Mouse (Mus musculus): ENCODE results near the gene Mpc2.

The Mpc2 gene

DNA sequence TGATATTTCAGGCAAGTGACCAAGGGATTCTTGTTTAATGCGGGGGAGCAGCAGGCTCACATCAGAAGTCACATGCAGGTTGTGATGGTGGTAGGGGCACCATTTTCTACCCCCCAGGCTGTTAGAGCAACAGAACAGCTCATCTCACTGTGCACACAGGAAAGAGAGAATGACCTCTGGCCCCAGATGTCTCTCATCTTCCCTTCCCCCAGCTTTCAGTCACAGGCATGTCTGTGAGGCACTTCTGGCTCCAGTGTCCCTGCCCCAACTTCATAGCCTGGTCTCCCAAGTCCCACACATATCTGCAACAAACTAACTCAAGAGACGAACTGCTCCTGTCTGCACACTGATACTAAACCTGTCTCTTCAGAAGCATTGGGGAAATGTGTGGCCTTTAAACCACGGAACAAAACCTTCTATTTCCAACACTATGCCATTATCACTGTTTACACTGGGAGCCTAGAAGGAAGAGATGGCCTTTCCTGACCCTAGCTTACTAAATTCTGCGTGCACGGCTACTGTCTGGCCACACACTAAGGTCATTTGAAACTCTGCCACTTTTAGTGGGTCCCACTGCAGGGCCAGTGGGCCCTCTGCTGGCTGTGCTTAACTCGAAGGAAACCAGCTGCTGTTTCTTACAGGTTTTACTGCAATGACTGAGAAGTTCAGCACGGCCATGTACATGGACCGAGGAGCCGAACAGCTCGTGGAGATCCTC, 43.0 kb downstream of the Mpc2 start:
- no peak for DNase-seq (ENCODE audit: extremely low read depth, insufficient read length, low spot score)

DNA sequence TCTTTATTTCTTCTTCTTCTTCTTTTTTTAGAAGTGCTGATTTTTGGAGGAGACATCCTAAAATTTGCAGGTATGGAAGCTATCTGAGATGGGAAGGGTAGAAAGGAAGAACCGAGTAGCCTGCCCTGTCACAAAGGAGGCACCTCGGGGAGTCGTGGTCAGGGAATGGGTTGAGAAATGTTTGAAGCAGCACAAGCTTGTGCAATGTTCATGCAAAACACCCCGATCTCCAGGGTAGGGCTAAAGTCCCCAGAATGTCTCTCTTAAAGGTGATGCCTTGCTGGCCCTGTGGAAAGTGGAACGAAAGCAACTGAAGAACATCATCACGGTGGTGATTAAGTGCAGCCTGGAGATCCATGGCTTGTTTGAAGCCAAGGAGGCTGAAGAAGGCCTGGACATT, 45.9 kb downstream of the Mpc2 start:
- DNase-seq (ENCODE audit: extremely low read depth, insufficient read length, low spot score), result no peak

DNA sequence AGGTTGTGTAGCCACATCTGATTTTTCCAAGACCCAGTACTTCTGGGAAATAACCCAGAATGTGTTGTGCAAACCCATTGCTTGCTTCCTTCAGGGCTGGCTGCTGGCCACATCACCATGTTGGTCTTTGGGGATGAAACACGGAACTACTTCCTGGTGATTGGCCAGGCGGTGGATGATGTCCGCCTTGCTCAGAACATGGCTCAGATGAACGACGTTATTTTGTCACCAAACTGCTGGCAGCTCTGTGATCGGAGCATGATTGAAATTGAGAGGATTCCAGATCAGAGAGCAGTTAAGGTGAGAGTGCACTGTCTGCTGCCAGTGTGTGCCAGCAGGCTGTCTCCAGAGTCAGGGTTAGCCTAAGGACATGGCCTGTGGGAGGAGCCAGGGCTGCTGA, 49.7 kb downstream of the Mpc2 start:
- DNase-seq (ENCODE audit: extremely low read depth, insufficient read length, low spot score), result no peak

DNA sequence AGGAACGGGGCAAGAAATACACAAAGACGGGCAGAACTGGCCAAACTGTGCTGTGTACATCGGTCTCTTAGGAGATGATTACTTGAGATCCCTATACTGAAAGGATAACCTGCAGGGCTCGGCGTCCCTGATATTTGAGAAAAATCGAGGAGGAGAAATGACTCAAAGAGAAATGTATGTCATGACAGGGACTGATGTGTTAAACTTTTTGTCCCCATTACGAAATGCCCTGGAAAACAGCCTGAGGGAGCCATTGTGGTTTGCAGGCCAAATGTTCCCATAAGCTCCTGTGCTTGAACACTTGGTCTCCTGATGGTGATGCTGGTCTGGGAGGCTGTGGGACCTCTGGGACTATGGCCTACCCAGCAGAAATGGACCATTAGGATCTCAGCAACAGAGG, 60.3 kb downstream of the Mpc2 start:
- DNase-seq (ENCODE audit: extremely low read depth, insufficient read length, low spot score), result no peak
